Mouse (Mus musculus): ENCODE data around the gene 4930455H04Rik.

DNA sequence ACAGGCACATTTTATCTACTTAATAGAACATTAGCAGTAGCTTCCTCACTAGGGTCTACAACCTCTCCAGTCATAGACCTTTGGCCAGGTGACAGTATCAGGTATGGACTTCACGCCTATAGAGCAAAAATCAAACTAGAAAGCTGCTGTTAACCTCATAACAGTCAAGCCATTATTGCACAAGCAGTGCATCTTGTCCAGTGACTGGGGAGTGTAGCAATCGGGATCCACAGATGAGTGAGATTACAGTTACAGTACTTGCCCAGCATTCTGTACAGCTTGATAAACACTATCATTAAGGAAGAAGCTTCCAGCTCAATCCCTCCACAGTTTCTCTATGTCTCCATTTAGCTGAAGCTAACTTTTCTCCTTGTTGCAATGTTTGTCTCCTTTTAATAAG, 23.1 kb downstream of the 4930455H04Rik start:
- no peak for TF ChIP-seq CTCF (IDR thresholded peaks at IDR 0.05; ENCODE audit: borderline replicate concordance, extremely low read depth, insufficient read depth, insufficient read length)
- TF ChIP-seq POLR2A (IDR thresholded peaks at IDR 0.05; ENCODE audit: borderline replicate concordance, extremely low read depth, insufficient read depth, insufficient read length, poor library complexity, severe bottlenecking), result no peak

Measured in brain, embryonic 14.5 days (tissue).